ENCODE assay signal across 22 mouse cellular contexts in the genomic region with DNA sequence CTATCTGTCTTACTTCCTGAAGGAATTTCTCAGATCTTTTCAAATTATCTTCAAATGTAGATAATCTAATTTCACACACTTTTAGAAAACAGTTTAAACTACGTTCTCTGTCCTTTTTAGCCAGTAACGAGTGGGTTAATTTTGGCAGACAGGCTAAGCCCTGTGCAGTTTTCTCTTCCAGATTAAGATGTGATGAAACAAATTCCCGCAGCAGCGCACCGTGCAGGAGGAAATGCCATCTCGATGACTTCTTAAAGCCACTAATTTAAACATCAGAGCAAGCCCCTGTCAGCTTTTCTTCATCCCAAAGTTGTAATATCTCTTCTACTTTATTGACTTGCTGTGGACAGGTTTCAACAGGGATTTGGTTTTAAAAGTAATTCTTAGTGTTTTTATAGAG.
A peak's percentile ranks its signal among the peaks of the same experiment; 100 is the strongest.
DNase-seq lines count a peak whose midpoint lies in the region; ATAC-seq lines count a peak whose summit lies in the region.
"Had no signal": no experiment of that assay in that cellular context is flagged by ENCODE, and none has a peak within 500 bp of the region (broad histone marks: within the 10 kb centered on the region; RNA-seq: fewer than 3 reads in every experiment).

No protein-coding gene starts in this region.

- no peaks in the 10 kb centered on the region for H3K27me3 ChIP-seq in embryonic facial prominence, embryonic 11.5 days (ENCODE audit: control insufficient read depth, insufficient read depth, low read length)
- no peaks in the 10 kb centered on the region for H3K27me3 ChIP-seq in embryonic facial prominence, embryonic 10.5 days (replicated peaks; ENCODE audit: low read depth, poor library complexity, severe bottlenecking)
- H3K27me3 ChIP-seq in midbrain, embryonic 14.5 days (ENCODE audit: control insufficient read depth, insufficient read depth, low read length), result no peaks in the 10 kb centered on the region
- no peaks in the 10 kb centered on the region for H3K27me3 ChIP-seq in midbrain, embryonic 10.5 days (ENCODE audit: low read depth, poor library complexity, severe bottlenecking)
- H3K27me3 ChIP-seq in embryonic facial prominence, embryonic 15.5 days, result no peaks in the 10 kb centered on the region
- no peaks in the 10 kb centered on the region for H3K27me3 ChIP-seq in hindbrain, embryonic 10.5 days (ENCODE audit: insufficient read depth, poor library complexity, severe bottlenecking)
- H3K27me3 ChIP-seq: embryonic facial prominence, embryonic 12.5 days; heart, embryonic 15.5 days; intestine, embryonic 15.5 days had no signal

- no peaks in the 10 kb centered on the region for H3K4me1 ChIP-seq in embryonic facial prominence, embryonic 11.5 days (ENCODE audit: control insufficient read depth, insufficient read depth, low read length)
- H3K4me1 ChIP-seq in embryonic facial prominence, embryonic 10.5 days, result peaks cover 22% of the 10 kb centered on the region
- no peaks in the 10 kb centered on the region for H3K4me1 ChIP-seq in midbrain, embryonic 14.5 days (ENCODE audit: control insufficient read depth, insufficient read depth, low read length)
- H3K4me1 ChIP-seq in midbrain, embryonic 10.5 days, result peaks cover 6% of the 10 kb centered on the region; the same call in 1 of the 2 replicates
- no peaks in the 10 kb centered on the region for H3K4me1 ChIP-seq in embryonic facial prominence, embryonic 15.5 days
- H3K4me1 ChIP-seq in hindbrain, embryonic 10.5 days (replicated peaks), result no peaks in the 10 kb centered on the region
- H3K4me1 ChIP-seq: intestine, embryonic 15.5 days had no signal

- WGBS in embryonic facial prominence, embryonic 11.5 days, result 13% methylated on average over 6 of the region's 6 CpGs
- 20% methylated on average over 6 of the region's 6 CpGs for WGBS in embryonic facial prominence, embryonic 10.5 days
- WGBS in midbrain, embryonic 14.5 days, result 12% methylated on average over 6 of the region's 6 CpGs
- 22% methylated on average over 6 of the region's 6 CpGs for WGBS in midbrain, embryonic 10.5 days
- 9% methylated on average over 6 of the region's 6 CpGs for WGBS in embryonic facial prominence, embryonic 15.5 days
- 55% methylated on average over 6 of the region's 6 CpGs for WGBS in hindbrain, embryonic 10.5 days

- DNase-seq in embryonic facial prominence, embryonic 11.5 days (ENCODE audit: low spot score), result peak; percentile 46
- no peak for DNase-seq in embryonic facial prominence, embryonic 10.5 days (ENCODE audit: low spot score)
- DNase-seq in midbrain, embryonic 14.5 days, result peak; percentile 44
- DNase-seq in midbrain, embryonic 10.5 days (ENCODE audit: low spot score), result no peak
- no peak for DNase-seq in lung, adult 18-20 months
- DNase-seq in hindbrain, embryonic 10.5 days (ENCODE audit: low spot score), result no peak
- DNase-seq: adrenal gland, postnatal 10 days; cerebellum, adult 11 months; cerebellum, adult 8-10 months; cerebellum, postnatal 14 days; gastrocnemius, postnatal 36 days; heart, adult 11 months; heart, postnatal 14 days had no signal

- no peak overlapping the region for H3K9ac ChIP-seq in embryonic facial prominence, embryonic 11.5 days (replicated peaks; ENCODE audit: low read length)
- no peak overlapping the region for H3K9ac ChIP-seq in midbrain, embryonic 14.5 days (replicated peaks; ENCODE audit: low read length)
- no peak overlapping the region for H3K9ac ChIP-seq in embryonic facial prominence, embryonic 15.5 days
- H3K9ac ChIP-seq: embryonic facial prominence, embryonic 12.5 days; heart, embryonic 15.5 days; hindbrain, embryonic 14.5 days; intestine, embryonic 15.5 days had no signal

- H3K36me3 ChIP-seq in embryonic facial prominence, embryonic 11.5 days (replicated peaks; ENCODE audit: control insufficient read depth, insufficient read depth, low read depth, low read length), result no peaks in the 10 kb centered on the region
- H3K36me3 ChIP-seq in embryonic facial prominence, embryonic 10.5 days (replicated peaks), result no peaks in the 10 kb centered on the region
- no peaks in the 10 kb centered on the region for H3K36me3 ChIP-seq in midbrain, embryonic 14.5 days (ENCODE audit: control insufficient read depth, insufficient read depth, low read length)
- H3K36me3 ChIP-seq in midbrain, embryonic 10.5 days, result no peaks in the 10 kb centered on the region
- H3K36me3 ChIP-seq in embryonic facial prominence, embryonic 15.5 days, result no peaks in the 10 kb centered on the region
- no peaks in the 10 kb centered on the region for H3K36me3 ChIP-seq in hindbrain, embryonic 10.5 days
- H3K36me3 ChIP-seq: embryonic facial prominence, embryonic 12.5 days; forebrain, embryonic 10.5 days; heart, embryonic 10.5 days; heart, embryonic 15.5 days; intestine, embryonic 15.5 days had no signal

- ATAC-seq in embryonic facial prominence, embryonic 11.5 days (replicated peaks; ENCODE audit: insufficient number of reproducible peaks, low FRiP score, low TSS enrichment, low read depth), result no peak
- ATAC-seq in midbrain, embryonic 14.5 days (ENCODE audit: low FRiP score, low TSS enrichment), result no peak
- no peak for ATAC-seq in embryonic facial prominence, embryonic 15.5 days (ENCODE audit: insufficient number of reproducible peaks, low FRiP score, low TSS enrichment, low read depth)
- ATAC-seq: forebrain, embryonic 14.5 days; intestine, embryonic 15.5 days had no signal

- H3K9me3 ChIP-seq in embryonic facial prominence, embryonic 11.5 days (replicated peaks; ENCODE audit: control insufficient read depth, low read length), result no peaks in the 10 kb centered on the region
- H3K9me3 ChIP-seq in embryonic facial prominence, embryonic 10.5 days, result no peaks in the 10 kb centered on the region
- no peaks in the 10 kb centered on the region for H3K9me3 ChIP-seq in midbrain, embryonic 14.5 days (ENCODE audit: control insufficient read depth, low read length)
- no peaks in the 10 kb centered on the region; the same call in 1 of the 2 replicates for H3K9me3 ChIP-seq in midbrain, embryonic 10.5 days (replicated peaks)
- no peaks in the 10 kb centered on the region for H3K9me3 ChIP-seq in embryonic facial prominence, embryonic 15.5 days (replicated peaks)
- H3K9me3 ChIP-seq in hindbrain, embryonic 10.5 days, result no peaks in the 10 kb centered on the region
- H3K9me3 ChIP-seq: embryonic facial prominence, embryonic 12.5 days; forebrain, embryonic 10.5 days; heart, embryonic 10.5 days; heart, embryonic 15.5 days; intestine, embryonic 15.5 days had no signal

- H3K27ac ChIP-seq in embryonic facial prominence, embryonic 11.5 days (replicated peaks; ENCODE audit: low read depth, low read length), result no peak overlapping the region
- H3K27ac ChIP-seq in embryonic facial prominence, embryonic 10.5 days (replicated peaks), result no peak overlapping the region
- H3K27ac ChIP-seq in midbrain, embryonic 14.5 days (replicated peaks; ENCODE audit: low read depth, low read length), result no peak overlapping the region
- H3K27ac ChIP-seq in midbrain, embryonic 10.5 days (replicated peaks), result no peak overlapping the region
- 0 out of 2 replicates have a peak overlapping the region, but pooled peaks have one; percentile 28 for H3K27ac ChIP-seq in embryonic facial prominence, embryonic 15.5 days (replicated peaks)
- H3K27ac ChIP-seq in hindbrain, embryonic 10.5 days, result no peak overlapping the region
- H3K27ac ChIP-seq: embryonic facial prominence, embryonic 12.5 days; forebrain, embryonic 10.5 days; heart, embryonic 10.5 days; heart, embryonic 15.5 days; hindbrain, embryonic 14.5 days; intestine, embryonic 15.5 days had no signal

- no peak overlapping the region for H3K4me2 ChIP-seq in embryonic facial prominence, embryonic 11.5 days (ENCODE audit: low read depth, low read length)
- no peak overlapping the region for H3K4me2 ChIP-seq in midbrain, embryonic 14.5 days (ENCODE audit: low read length)
- no peak overlapping the region for H3K4me2 ChIP-seq in embryonic facial prominence, embryonic 15.5 days (replicated peaks)
- H3K4me2 ChIP-seq: embryonic facial prominence, embryonic 12.5 days; heart, embryonic 15.5 days; hindbrain, embryonic 14.5 days; intestine, embryonic 15.5 days had no signal

- H3K4me3 ChIP-seq in embryonic facial prominence, embryonic 11.5 days (ENCODE audit: low read depth, low read length), result no peak overlapping the region
- H3K4me3 ChIP-seq in embryonic facial prominence, embryonic 10.5 days, result no peak overlapping the region
- no peak overlapping the region for H3K4me3 ChIP-seq in midbrain, embryonic 14.5 days (replicated peaks; ENCODE audit: low read depth, low read length)
- H3K4me3 ChIP-seq in midbrain, embryonic 10.5 days, result no peak overlapping the region
- no peak overlapping the region for H3K4me3 ChIP-seq in embryonic facial prominence, embryonic 15.5 days (replicated peaks)
- no peak overlapping the region for H3K4me3 ChIP-seq in hindbrain, embryonic 10.5 days
- H3K4me3 ChIP-seq: embryonic facial prominence, embryonic 12.5 days; erythroblast, embryonic 14.5 days; forebrain, embryonic 10.5 days; heart, embryonic 10.5 days; heart, embryonic 15.5 days; intestine, embryonic 15.5 days had no signal

Comparison
In these comparisons a context has a peak if more than half of its experiments do, and no peak if none do; other contexts are left out.
1. DNase-seq: peak in embryonic facial prominence, embryonic 11.5 days (single experiment) and midbrain, embryonic 14.5 days (single experiment); none in embryonic facial prominence, embryonic 10.5 days (single experiment), midbrain, embryonic 10.5 days (single experiment), lung, adult 18-20 months (0 of 2) and hindbrain, embryonic 10.5 days (single experiment).